Mouse (Mus musculus): ENCODE measurements at regions not wholly inside any gene's neighbourhood (a gene's known extent, or its start where the extent isn't known, plus 50 kb on each side); places are given as distances from the start of the nearest gene placed in this dataset.

DNA sequence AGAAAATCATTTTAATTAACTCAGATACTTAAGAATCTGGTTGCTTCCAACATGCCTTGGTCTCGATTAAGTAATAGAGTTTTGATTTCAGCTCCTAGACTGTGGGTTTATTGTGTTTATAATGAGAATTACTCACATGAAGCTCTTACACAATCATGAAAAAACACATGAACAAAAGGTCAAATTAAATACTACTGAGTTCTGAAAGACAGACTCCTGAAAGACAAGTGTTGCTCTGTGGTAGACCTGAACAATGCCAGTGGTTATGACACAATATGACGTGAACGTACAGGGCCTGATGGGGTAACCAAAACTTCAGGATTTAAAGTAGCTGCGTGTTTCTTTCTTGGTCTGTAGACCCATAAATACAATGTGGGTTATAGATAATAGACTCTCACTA lies 394.8 kb downstream of the Adgrl2 start:
- no peak for TF ChIP-seq CTCF (IDR thresholded peaks at IDR 0.05; ENCODE audit: control insufficient read depth, insufficient read depth, insufficient replicate concordance, low read depth, low read length)
- TF ChIP-seq POLR2A (IDR thresholded peaks at IDR 0.05; ENCODE audit: control insufficient read depth, low read depth, low read length), result no peak

All from testis, adult 2 months (tissue).